Mouse (Mus musculus): ENCODE results near the gene St3gal5.

DNA sequence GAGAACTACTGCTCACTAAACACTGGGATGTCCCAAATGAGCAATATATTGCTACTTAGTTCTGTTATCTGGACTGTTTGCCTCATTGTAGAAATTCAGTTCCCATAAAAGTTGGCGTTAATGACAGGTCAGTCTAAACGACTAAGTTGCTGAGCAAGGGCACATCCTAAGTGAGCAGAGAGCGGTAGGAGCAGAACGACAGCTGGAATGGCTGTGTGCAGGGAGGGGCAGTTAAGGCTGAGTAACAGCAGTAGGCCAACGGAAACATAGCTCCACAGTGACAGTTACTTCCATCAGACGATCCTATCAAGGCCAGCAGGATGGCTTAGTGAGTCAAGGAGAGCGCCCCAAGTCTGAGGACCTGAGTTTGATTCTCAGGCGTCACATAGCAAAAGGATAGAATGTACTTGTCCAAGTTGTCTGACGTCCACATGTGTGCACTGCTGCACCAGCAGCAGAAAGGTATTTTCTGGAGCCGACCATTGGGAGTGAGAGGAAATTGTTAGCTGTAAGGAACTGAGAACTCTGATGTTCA is 62.5 kb downstream of the St3gal5 start:
- TF ChIP-seq CTCF (IDR thresholded peaks at IDR 0.05; ENCODE audit: insufficient read depth, low read length) (no peak), POLR2A (IDR thresholded peaks at IDR 0.05; ENCODE audit: borderline replicate concordance, extremely low read depth, low read depth, low read length) (no peak)
